Mouse (Mus musculus): ENCODE data around the gene Ubtd2.

The Ubtd2 gene

GRCm38 (mm10) chr11:32545605-32546004 lies 90.4 kb downstream of the Ubtd2 start:
- no peak for DNase-seq (ENCODE audit: low read depth, low spot score)

- DNase-seq (ENCODE audit: low read depth, low spot score), result no peak
These were observed 91.3 kb downstream of the Ubtd2 start for GRCm38 (mm10) chr11:32546483-32546882.

- no peak for DNase-seq (ENCODE audit: low read depth, low spot score)
These were observed 92.3 kb downstream of the Ubtd2 start for GRCm38 (mm10) chr11:32547391-32547947.

GRCm38 (mm10) chr11:32548240-32548639 lies 93.1 kb downstream of the Ubtd2 start:
- DNase-seq (ENCODE audit: low read depth, low spot score), result no peak

- no peak for DNase-seq (ENCODE audit: low read depth, low spot score)
These were observed 94.1 kb downstream of the Ubtd2 start for GRCm38 (mm10) chr11:32549236-32549635.

GRCm38 (mm10) chr11:32550102-32550501 lies 94.9 kb downstream of the Ubtd2 start:
- DNase-seq (ENCODE audit: low read depth, low spot score), result no peak

GRCm38 (mm10) chr11:32551056-32551455 lies 95.9 kb downstream of the Ubtd2 start:
- DNase-seq (ENCODE audit: low read depth, low spot score), result no peak

- no peak for DNase-seq (ENCODE audit: low read depth, low spot score)
These were observed 96.6 kb downstream of the Ubtd2 start for GRCm38 (mm10) chr11:32551579-32552297.

GRCm38 (mm10) chr11:32552401-32553090 lies 97.4 kb downstream of the Ubtd2 start:
- no peak for DNase-seq (ENCODE audit: low read depth, low spot score)

GRCm38 (mm10) chr11:32553311-32554140 lies 98.4 kb downstream of the Ubtd2 start:
- no peak for DNase-seq (ENCODE audit: low read depth, low spot score)

- DNase-seq (ENCODE audit: low read depth, low spot score), result no peak
These were observed 99.2 kb downstream of the Ubtd2 start for GRCm38 (mm10) chr11:32554141-32555091.

- no peak for DNase-seq (ENCODE audit: low read depth, low spot score)
These were observed 100.0 kb downstream of the Ubtd2 start for GRCm38 (mm10) chr11:32555103-32555689.

- DNase-seq (ENCODE audit: low read depth, low spot score), result no peak
These were observed 101.3 kb downstream of the Ubtd2 start for GRCm38 (mm10) chr11:32556333-32556990.

GRCm38 (mm10) chr11:32558026-32558425 lies 102.9 kb downstream of the Ubtd2 start:
- no peak for DNase-seq (ENCODE audit: low read depth, low spot score)

GRCm38 (mm10) chr11:32558677-32559076 lies 103.5 kb downstream of the Ubtd2 start:
- DNase-seq (ENCODE audit: low read depth, low spot score), result no peak

GRCm38 (mm10) chr11:32560015-32560770 lies 105.0 kb downstream of the Ubtd2 start:
- no peak for DNase-seq (ENCODE audit: low read depth, low spot score)

GRCm38 (mm10) chr11:32561465-32562355 lies 106.5 kb downstream of the Ubtd2 start:
- DNase-seq (ENCODE audit: low read depth, low spot score), result no peak

- no peak for DNase-seq (ENCODE audit: low read depth, low spot score)
These were observed 107.5 kb downstream of the Ubtd2 start for GRCm38 (mm10) chr11:32562706-32563105.
